Mouse (Mus musculus) thymus, postnatal 4 days (tissue): ENCODE results near the gene Dcaf4.

Source experiments
- DNase-seq: peaks from one replicate; pipeline ENCODE4 v3.0.0; 2021

Gene Dcaf4

GRCm38 (mm10) chr12:83520311-83520890 is at the start of gene Dcaf4:
Gene Dcaf4, plus strand, starts transcription at chr12:83520466.
- DNase-seq = peak; percentile 99

GRCm38 (mm10) chr12:83471760-83472159 is 48.5 kb upstream of the Dcaf4 start:
- no peak for DNase-seq

- DNase-seq = no peak
These were observed 46.2 kb upstream of the Dcaf4 start for GRCm38 (mm10) chr12:83473987-83474600.

GRCm38 (mm10) chr12:83475419-83475818 is 44.8 kb upstream of the Dcaf4 start:
- DNase-seq = no peak

- DNase-seq = no peak
These were observed 44.0 kb upstream of the Dcaf4 start for GRCm38 (mm10) chr12:83476277-83476676.

- no peak for DNase-seq
These were observed 41.1 kb upstream of the Dcaf4 start for GRCm38 (mm10) chr12:83479140-83479539.

- DNase-seq = no peak
These were observed 40.4 kb upstream of the Dcaf4 start for GRCm38 (mm10) chr12:83479818-83480401.

GRCm38 (mm10) chr12:83481439-83481838 is 38.8 kb upstream of the Dcaf4 start:
- no peak for DNase-seq

- DNase-seq = no peak
These were observed 36.6 kb upstream of the Dcaf4 start for GRCm38 (mm10) chr12:83483653-83484052.

GRCm38 (mm10) chr12:83484855-83485745 is 35.2 kb upstream of the Dcaf4 start:
- DNase-seq = peak; percentile 23

GRCm38 (mm10) chr12:83485911-83486670 is 34.2 kb upstream of the Dcaf4 start:
- peak; percentile 40 for DNase-seq

GRCm38 (mm10) chr12:83486671-83487461 is 33.4 kb upstream of the Dcaf4 start:
- DNase-seq = peak; percentile 64

GRCm38 (mm10) chr12:83487476-83487991 is 32.7 kb upstream of the Dcaf4 start, which contains the start of gene Dpf3:
Gene Dpf3, minus strand, starts transcription at chr12:83487716.
- peak; percentile 91 for DNase-seq

GRCm38 (mm10) chr12:83488211-83488941 is 31.9 kb upstream of the Dcaf4 start:
- DNase-seq = peak; percentile 14

- DNase-seq = peak; percentile 20
These were observed 30.5 kb upstream of the Dcaf4 start for GRCm38 (mm10) chr12:83489748-83490147.

- peak; percentile 52 for DNase-seq
These were observed 28.7 kb upstream of the Dcaf4 start for GRCm38 (mm10) chr12:83491609-83492008.

GRCm38 (mm10) chr12:83492808-83493207 is 27.5 kb upstream of the Dcaf4 start:
- no peak for DNase-seq

- DNase-seq = no peak
These were observed 26.1 kb upstream of the Dcaf4 start for GRCm38 (mm10) chr12:83494196-83494595.

GRCm38 (mm10) chr12:83495248-83495960 is 24.9 kb upstream of the Dcaf4 start:
- DNase-seq = no peak

GRCm38 (mm10) chr12:83495961-83496282 is 24.3 kb upstream of the Dcaf4 start:
- no peak for DNase-seq
